Comparison of ENCODE assay signal across 10 mouse cellular contexts in the genomic region with DNA sequence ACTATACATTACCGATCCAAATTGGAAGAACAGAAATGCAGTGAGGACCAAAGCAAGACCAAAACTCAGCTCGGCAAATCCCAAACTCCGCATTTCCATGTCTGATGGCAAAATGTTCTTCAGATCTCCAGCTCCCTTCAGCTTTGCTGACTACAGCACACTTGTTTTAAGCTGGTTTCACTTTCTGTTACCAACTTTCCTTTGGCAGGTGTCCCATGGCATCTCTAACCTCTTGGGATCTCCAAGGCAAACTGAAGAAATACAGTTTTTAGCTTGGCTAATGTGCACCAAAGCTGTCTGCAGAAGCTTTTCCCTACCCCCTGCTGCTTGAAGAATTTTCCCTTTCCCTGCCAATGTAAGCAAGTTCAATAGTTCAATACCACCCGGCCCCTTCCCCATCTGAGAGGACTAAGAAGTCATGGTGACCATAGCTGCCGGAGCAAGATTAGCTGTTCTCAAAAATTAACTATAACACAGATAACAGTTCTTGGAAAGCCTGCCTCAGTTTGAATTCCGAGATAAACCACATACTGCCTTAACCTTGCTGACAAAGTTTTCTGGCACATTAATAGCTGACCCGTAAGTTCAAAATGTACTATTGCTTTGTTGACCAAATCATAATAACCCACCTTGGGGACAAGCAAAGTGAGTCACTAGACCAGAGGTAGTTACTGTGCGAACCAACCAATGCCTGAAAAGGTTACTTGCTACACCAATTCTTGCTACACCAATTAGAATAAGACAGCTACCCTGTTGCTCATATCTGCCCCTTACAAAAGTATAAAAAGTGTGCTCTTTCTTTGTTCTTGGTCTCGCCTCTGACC. TPM values are rescaled to one million over a fixed set of nuclear protein-coding genes. Genes with fewer than 3 reads are reported as not detected.
A peak's percentile ranks its signal among the peaks of the same experiment; 100 is the strongest.
DNase-seq lines count a peak whose midpoint lies in the region; ATAC-seq lines count a peak whose summit lies in the region.
"Had no signal": no experiment of that assay in that cellular context is flagged by ENCODE, and none has a peak within 500 bp of the region (broad histone marks: within the 10 kb centered on the region; RNA-seq: fewer than 3 reads in every experiment).

No protein-coding gene starts in this region.

- ATAC-seq in kidney, embryonic 15.5 days (replicated peaks; ENCODE audit: low FRiP score) = no peak
- peak; percentile 71 for ATAC-seq in liver, embryonic 11.5 days (replicated peaks; ENCODE audit: low FRiP score)
- ATAC-seq in forebrain, embryonic 14.5 days = no peak
- ATAC-seq: hindbrain, embryonic 16.5 days had no signal

- no peak overlapping the region for H3K9ac ChIP-seq in kidney, embryonic 15.5 days
- peak overlapping the region; percentile 49 for H3K9ac ChIP-seq in liver, embryonic 11.5 days (ENCODE audit: low read depth, low read length)
- no peak overlapping the region for H3K9ac ChIP-seq in forebrain, embryonic 14.5 days (ENCODE audit: low read length)

- no peak overlapping the region for H3K27ac ChIP-seq in kidney, embryonic 15.5 days
- peak overlapping the region; percentile 87 for H3K27ac ChIP-seq in liver, embryonic 11.5 days (ENCODE audit: low read depth, low read length)
- H3K27ac ChIP-seq in forebrain, embryonic 14.5 days (ENCODE audit: low read depth, low read length) = no peak overlapping the region

- peak; percentile 24 for DNase-seq in kidney, adult 11 months
- DNase-seq in 416B (ENCODE audit: low read depth) = peak; percentile 19
- peak; percentile 73 for DNase-seq in c-Kit-positive CD71-positive TER-119-negative erythroid progenitor cells, embryonic 14.5 days (ENCODE audit: low read depth)
- DNase-seq in liver, embryonic 11.5 days (ENCODE audit: low spot score) = no peak
- DNase-seq in cerebellum, adult 11-12 months = no peak
- DNase-seq in layer of hippocampus, adult 11-12 months (ENCODE audit: low spot score) = no peak
- no peak for DNase-seq in forebrain, embryonic 14.5 days (ENCODE audit: low spot score)
- DNase-seq: thymus, postnatal 4 days had no signal

- no peak overlapping the region for H3K4me3 ChIP-seq in kidney, embryonic 15.5 days (replicated peaks)
- H3K4me3 ChIP-seq in liver, embryonic 11.5 days (ENCODE audit: low read depth, low read length) = peak overlapping the region; percentile 48
- H3K4me3 ChIP-seq in forebrain, embryonic 14.5 days (ENCODE audit: low read depth, low read length) = no peak overlapping the region

- no peaks in the 10 kb centered on the region for H3K36me3 ChIP-seq in kidney, embryonic 15.5 days
- H3K36me3 ChIP-seq in liver, embryonic 11.5 days (ENCODE audit: control insufficient read depth, insufficient read depth, low read length) = no peaks in the 10 kb centered on the region
- no peaks in the 10 kb centered on the region for H3K36me3 ChIP-seq in forebrain, embryonic 14.5 days (ENCODE audit: control insufficient read depth, insufficient read depth, low read length)

- H3K27me3 ChIP-seq in kidney, embryonic 15.5 days = no peaks in the 10 kb centered on the region
- no peaks in the 10 kb centered on the region for H3K27me3 ChIP-seq in liver, embryonic 11.5 days (replicated peaks; ENCODE audit: control insufficient read depth, insufficient read depth, low read length)
- H3K27me3 ChIP-seq in forebrain, embryonic 14.5 days (replicated peaks; ENCODE audit: control insufficient read depth, insufficient read depth, low read length) = no peaks in the 10 kb centered on the region

- no peak overlapping the region for H3K4me2 ChIP-seq in kidney, embryonic 15.5 days
- H3K4me2 ChIP-seq in liver, embryonic 11.5 days = peak overlapping the region; percentile 59
- no peak overlapping the region for H3K4me2 ChIP-seq in forebrain, embryonic 14.5 days (ENCODE audit: low read length)

- 89% methylated on average over 9 of the region's 9 CpGs for WGBS in kidney, embryonic 15.5 days
- WGBS in liver, embryonic 11.5 days = 61% methylated on average over 9 of the region's 9 CpGs
- WGBS in forebrain, embryonic 14.5 days = 86% methylated on average over 9 of the region's 9 CpGs

- H3K9me3 ChIP-seq in kidney, embryonic 15.5 days (replicated peaks) = no peaks in the 10 kb centered on the region
- H3K9me3 ChIP-seq in liver, embryonic 11.5 days (ENCODE audit: control insufficient read depth, low read length) = no peaks in the 10 kb centered on the region
- H3K9me3 ChIP-seq in forebrain, embryonic 14.5 days (replicated peaks; ENCODE audit: control insufficient read depth, low read length) = no peaks in the 10 kb centered on the region

- no peaks in the 10 kb centered on the region for H3K4me1 ChIP-seq in kidney, embryonic 15.5 days
- peaks cover 13% of the 10 kb centered on the region for H3K4me1 ChIP-seq in liver, embryonic 11.5 days (replicated peaks; ENCODE audit: control insufficient read depth, insufficient read depth, low read length)
- H3K4me1 ChIP-seq in forebrain, embryonic 14.5 days (ENCODE audit: control insufficient read depth, insufficient read depth, low read length) = no peaks in the 10 kb centered on the region

RNA-seq across cellular contexts. Expression of a gene that starts 7.8 kb away (rescaled TPM):
- polyA plus RNA-seq in kidney, embryonic 15.5 days (2015; fragmentation: Nextera tagmentation; extraction: Ambion mirVana) = 2.7 and 3.4 TPM in 2 replicates
- polyA plus RNA-seq in liver, embryonic 11.5 days (2014; fragmentation: Nextera tagmentation; extraction: Ambion mirVana) = 1.4 and 2.0 TPM in 2 replicates
- polyA plus RNA-seq in forebrain, embryonic 14.5 days (2014; fragmentation: Nextera tagmentation; extraction: Ambion mirVana) = 0.95 and 1.2 TPM in 2 replicates

RNA-seq across cellular contexts. Expression of a gene that starts 26.2 kb away (rescaled TPM):
- 307 and 315 TPM in 2 replicates for polyA plus RNA-seq in kidney, embryonic 15.5 days (2015; fragmentation: Nextera tagmentation; extraction: Ambion mirVana)
- polyA plus RNA-seq in liver, embryonic 11.5 days (2014; fragmentation: Nextera tagmentation; extraction: Ambion mirVana) = 324 and 347 TPM in 2 replicates
- polyA plus RNA-seq in forebrain, embryonic 14.5 days (2014; fragmentation: Nextera tagmentation; extraction: Ambion mirVana) = 298 and 304 TPM in 2 replicates

RNA-seq across cellular contexts. Expression of a gene that starts 42.6 kb away (rescaled TPM):
- polyA plus RNA-seq in kidney, embryonic 15.5 days (2015; fragmentation: Nextera tagmentation; extraction: Ambion mirVana) = 41.2 and 48.5 TPM in 2 replicates
- 19.6 and 20.0 TPM in 2 replicates for polyA plus RNA-seq in liver, embryonic 11.5 days (2014; fragmentation: Nextera tagmentation; extraction: Ambion mirVana)
- 16.1 and 18.0 TPM in 2 replicates for polyA plus RNA-seq in forebrain, embryonic 14.5 days (2014; fragmentation: Nextera tagmentation; extraction: Ambion mirVana)

RNA-seq across cellular contexts. Expression of a gene that starts 54.6 kb away (rescaled TPM):
- polyA plus RNA-seq in kidney, embryonic 15.5 days (2015; fragmentation: Nextera tagmentation; extraction: Ambion mirVana) = 4.7 and 5.4 TPM in 2 replicates
- 19.5 and 22.7 TPM in 2 replicates for polyA plus RNA-seq in liver, embryonic 11.5 days (2014; fragmentation: Nextera tagmentation; extraction: Ambion mirVana)
- polyA plus RNA-seq in forebrain, embryonic 14.5 days (2014; fragmentation: Nextera tagmentation; extraction: Ambion mirVana) = 2.4 and 2.9 TPM in 2 replicates

Comparison
In these comparisons a context has a peak if more than half of its experiments do, and no peak if none do; other contexts are left out.
1. DNase-seq: peak in kidney, adult 11 months (single experiment), 416B (single experiment) and c-Kit-positive CD71-positive TER-119-negative erythroid progenitor cells, embryonic 14.5 days (single experiment); none in liver, embryonic 11.5 days (single experiment), cerebellum, adult 11-12 months (single experiment), layer of hippocampus, adult 11-12 months (single experiment) and forebrain, embryonic 14.5 days (single experiment).